Mouse (Mus musculus): Measurements from ENCODE around the gene Prtg. TPM values are rescaled to one million over a fixed set of nuclear protein-coding genes. Genes with fewer than 3 reads are reported as not detected.

The Prtg gene
- polyA plus RNA-seq, 1 experiment from 2014 or later: 5.4 TPM

DNA sequence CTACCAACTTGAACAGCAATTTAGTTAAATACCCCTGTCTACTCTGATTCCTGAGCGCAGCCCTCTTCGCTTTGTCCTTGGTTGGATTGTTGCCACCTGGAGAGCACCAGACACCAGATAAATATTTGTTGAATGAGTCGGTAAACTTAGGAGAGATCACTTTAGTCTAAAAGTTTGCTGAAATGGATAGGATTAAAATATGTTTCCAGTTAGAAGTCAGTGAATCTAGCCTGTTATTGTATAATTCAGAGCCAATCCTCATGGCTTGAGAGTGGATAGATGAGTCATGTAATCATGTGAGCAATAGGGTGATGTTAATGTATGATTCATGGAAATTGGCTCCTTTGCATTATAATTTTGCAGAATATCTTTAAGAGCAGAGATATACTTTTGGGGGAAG lies 31.6 kb downstream of the Prtg start:
- Histone ChIP-seq H3K36me3 (ENCODE audit: control insufficient read depth, insufficient read depth, low read length) (no peaks in the 10 kb centered on the region), H3K27me3 (ENCODE audit: control insufficient read depth, insufficient read depth, low read length) (no peaks in the 10 kb centered on the region), H3K27ac (ENCODE audit: low read depth, low read length) (no peak overlapping the region), H3K9me3 (ENCODE audit: control insufficient read depth, low read length) (no peaks in the 10 kb centered on the region), H3K4me3 (ENCODE audit: low read depth, low read length) (no peak overlapping the region), H3K9ac (ENCODE audit: low read depth, low read length) (no peak overlapping the region), H3K4me1 (replicated peaks; ENCODE audit: control insufficient read depth, insufficient read depth, low read length) (peaks cover 5% of the 10 kb centered on the region), H3K4me2 (replicated peaks; ENCODE audit: low read depth, low read length) (no peak overlapping the region)
- WGBS: 93% methylated on average over 3 of the region's 3 CpGs
- DNase-seq (ENCODE audit: low spot score): no peak
- ATAC-seq (ENCODE audit: low FRiP score): no peak

DNA sequence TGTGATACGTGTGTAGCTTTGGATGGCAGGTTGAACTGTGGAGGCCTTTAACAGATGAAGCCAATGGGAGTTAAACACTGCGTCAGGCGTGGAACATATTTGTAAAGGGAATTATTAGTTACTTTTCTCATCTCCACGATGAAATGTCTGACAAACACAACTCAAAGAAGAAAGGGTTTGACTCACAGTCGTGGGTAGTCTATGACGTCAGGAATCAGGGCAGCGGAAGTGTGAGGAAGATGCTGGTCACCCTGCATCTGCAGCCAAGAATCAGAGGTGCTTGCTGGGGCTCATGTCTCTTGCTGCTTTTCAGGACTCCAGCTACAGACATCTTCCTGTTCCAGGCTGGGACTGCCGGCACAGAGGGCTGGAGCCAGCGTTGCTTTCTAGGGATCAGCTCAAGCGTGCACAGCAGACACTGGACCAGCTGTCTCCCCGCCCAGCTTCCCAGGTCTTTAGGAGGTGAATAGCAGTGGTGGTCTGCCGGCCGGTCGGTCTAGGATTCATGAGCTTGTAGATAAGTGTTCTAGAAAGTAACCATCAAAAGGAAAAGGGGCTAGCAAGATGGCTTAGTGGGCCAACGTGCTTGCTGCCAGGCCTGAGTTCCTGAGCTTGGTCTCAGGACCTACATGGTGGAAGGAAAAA lies 32.8 kb downstream of the Prtg start:
- H3K4me1 ChIP-seq (replicated peaks; ENCODE audit: control insufficient read depth, insufficient read depth, low read length): no peaks in the 10 kb centered on the region
- 0 out of 2 replicates have a peak, but pooled peaks cover 5% of the 10 kb centered on the region for H3K36me3 ChIP-seq (ENCODE audit: control insufficient read depth, insufficient read depth, low read length)
- ATAC-seq (ENCODE audit: low FRiP score): no peak
- no peak for DNase-seq (ENCODE audit: low spot score)
- 0 out of 2 replicates have a peak overlapping the region, but pooled peaks have one; percentile 2 for H3K9ac ChIP-seq (ENCODE audit: low read depth, low read length)
- no peak overlapping the region for H3K4me3 ChIP-seq (ENCODE audit: low read depth, low read length)
- no peaks in the 10 kb centered on the region for H3K9me3 ChIP-seq (ENCODE audit: control insufficient read depth, low read length)
- 83% methylated on average over 15 of the region's 15 CpGs for WGBS
- no peak overlapping the region for H3K4me2 ChIP-seq (replicated peaks; ENCODE audit: low read depth, low read length)
- no peaks in the 10 kb centered on the region for H3K27me3 ChIP-seq (ENCODE audit: control insufficient read depth, insufficient read depth, low read length)
- H3K27ac ChIP-seq (ENCODE audit: low read depth, low read length): no peak overlapping the region

GRCm38 (mm10) chr9:72844496-72844895 lies 37.8 kb downstream of the Prtg start:
- DNase-seq (ENCODE audit: low spot score) (no peak), ATAC-seq (ENCODE audit: low FRiP score) (no peak)
- Histone ChIP-seq H3K4me2 (replicated peaks; ENCODE audit: low read depth, low read length) (no peak overlapping the region), H3K36me3 (ENCODE audit: control insufficient read depth, insufficient read depth, low read length) (peaks cover 5% of the 10 kb centered on the region; the same call in 1 of the 2 replicates), H3K9ac (ENCODE audit: low read depth, low read length) (no peak overlapping the region), H3K4me1 (replicated peaks; ENCODE audit: control insufficient read depth, insufficient read depth, low read length) (no peaks in the 10 kb centered on the region), H3K27ac (ENCODE audit: low read depth, low read length) (no peak overlapping the region), H3K4me3 (ENCODE audit: low read depth, low read length) (no peak overlapping the region), H3K9me3 (ENCODE audit: control insufficient read depth, low read length) (no peaks in the 10 kb centered on the region), H3K27me3 (ENCODE audit: control insufficient read depth, insufficient read depth, low read length) (no peaks in the 10 kb centered on the region)
- 96% methylated on average over 5 of the region's 5 CpGs for WGBS

GRCm38 (mm10) chr9:72846160-72846559 lies 39.5 kb downstream of the Prtg start:
- Histone ChIP-seq H3K27ac (ENCODE audit: low read depth, low read length) (no peak overlapping the region), H3K36me3 (ENCODE audit: control insufficient read depth, insufficient read depth, low read length) (peaks cover 5% of the 10 kb centered on the region; the same call in 1 of the 2 replicates), H3K4me1 (replicated peaks; ENCODE audit: control insufficient read depth, insufficient read depth, low read length) (no peaks in the 10 kb centered on the region), H3K4me2 (replicated peaks; ENCODE audit: low read depth, low read length) (no peak overlapping the region), H3K9ac (ENCODE audit: low read depth, low read length) (no peak overlapping the region), H3K9me3 (ENCODE audit: control insufficient read depth, low read length) (no peaks in the 10 kb centered on the region), H3K27me3 (ENCODE audit: control insufficient read depth, insufficient read depth, low read length) (no peaks in the 10 kb centered on the region), H3K4me3 (ENCODE audit: low read depth, low read length) (no peak overlapping the region)
- DNase-seq (ENCODE audit: low spot score) (no peak), ATAC-seq (ENCODE audit: low FRiP score) (no peak)
- 92% methylated on average over 4 of the region's 4 CpGs for whole genome bisulfite sequencing

- Histone ChIP-seq H3K27ac (ENCODE audit: low read depth, low read length) (no peak overlapping the region), H3K9me3 (ENCODE audit: control insufficient read depth, low read length) (no peaks in the 10 kb centered on the region), H3K27me3 (ENCODE audit: control insufficient read depth, insufficient read depth, low read length) (no peaks in the 10 kb centered on the region), H3K9ac (ENCODE audit: low read depth, low read length) (no peak overlapping the region), H3K4me1 (replicated peaks; ENCODE audit: control insufficient read depth, insufficient read depth, low read length) (0 out of 2 replicates have a peak, but pooled peaks cover 6% of the 10 kb centered on the region), H3K4me3 (ENCODE audit: low read depth, low read length) (no peak overlapping the region), H3K36me3 (ENCODE audit: control insufficient read depth, insufficient read depth, low read length) (no peaks in the 10 kb centered on the region; the same call in 1 of the 2 replicates), H3K4me2 (replicated peaks; ENCODE audit: low read depth, low read length) (no peak overlapping the region)
- DNase-seq (ENCODE audit: low spot score): no peak
- ATAC-seq (ENCODE audit: low FRiP score): no peak
- 96% methylated on average over 10 of the region's 10 CpGs for WGBS
These were observed 44.9 kb downstream of the Prtg start for GRCm38 (mm10) chr9:72851541-72851940.

DNA sequence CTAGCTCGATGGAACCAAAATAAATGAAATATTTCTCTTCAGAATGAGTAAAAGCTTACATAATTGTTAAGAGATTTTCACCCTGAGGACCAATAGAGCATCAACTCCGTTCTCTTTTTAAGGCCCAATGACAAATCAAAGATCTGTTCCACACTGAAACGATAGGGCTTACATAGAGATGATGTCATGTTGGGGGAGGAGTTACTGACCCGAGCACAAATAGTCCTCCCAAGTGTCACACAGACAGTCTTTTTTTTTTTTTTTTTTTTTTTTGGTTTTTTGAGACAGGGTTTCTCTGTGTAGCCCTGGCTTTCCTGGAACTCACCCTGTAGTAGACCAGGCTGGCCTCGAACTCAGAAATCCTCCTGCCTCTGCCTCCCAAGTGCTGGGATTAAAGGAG lies 45.3 kb downstream of the Prtg start:
- H3K27me3 ChIP-seq (ENCODE audit: control insufficient read depth, insufficient read depth, low read length): no peaks in the 10 kb centered on the region
- 89% methylated on average over 5 of the region's 5 CpGs for WGBS
- ATAC-seq (ENCODE audit: low FRiP score): no peak

GRCm38 (mm10) chr9:72853681-72854190 lies 47.1 kb downstream of the Prtg start:
- 50% methylated on average over 13 of the region's 13 CpGs for WGBS
- no peaks in the 10 kb centered on the region for H3K27me3 ChIP-seq (ENCODE audit: control insufficient read depth, insufficient read depth, low read length)
- ATAC-seq (ENCODE audit: low FRiP score): no peak; the same call in 1 of the 2 replicates
- H3K9me3 ChIP-seq (ENCODE audit: control insufficient read depth, low read length): no peaks in the 10 kb centered on the region
- no peak overlapping the region for H3K4me3 ChIP-seq (ENCODE audit: low read depth, low read length)
- H3K27ac ChIP-seq (ENCODE audit: low read depth, low read length): no peak overlapping the region
- peaks cover 5% of the 10 kb centered on the region for H3K36me3 ChIP-seq (ENCODE audit: control insufficient read depth, insufficient read depth, low read length)
- H3K4me2 ChIP-seq (replicated peaks; ENCODE audit: low read depth, low read length): no peak overlapping the region
- H3K9ac ChIP-seq (ENCODE audit: low read depth, low read length): no peak overlapping the region
- peak; percentile 25 for DNase-seq (ENCODE audit: low spot score)
- 0 out of 2 replicates have a peak, but pooled peaks cover 6% of the 10 kb centered on the region for H3K4me1 ChIP-seq (replicated peaks; ENCODE audit: control insufficient read depth, insufficient read depth, low read length)

More for the DNA sequence above, 45.3 kb downstream of the Prtg start:
- H3K36me3 ChIP-seq (ENCODE audit: control insufficient read depth, insufficient read depth, low read length): no peaks in the 10 kb centered on the region; the same call in 1 of the 2 replicates
- H3K9me3 ChIP-seq (ENCODE audit: control insufficient read depth, low read length): no peaks in the 10 kb centered on the region
- H3K27ac ChIP-seq (ENCODE audit: low read depth, low read length): no peak overlapping the region
- DNase-seq (ENCODE audit: low spot score): no peak
- no peak overlapping the region for H3K4me2 ChIP-seq (replicated peaks; ENCODE audit: low read depth, low read length)
- no peak overlapping the region for H3K4me3 ChIP-seq (ENCODE audit: low read depth, low read length)
- no peak overlapping the region for H3K9ac ChIP-seq (ENCODE audit: low read depth, low read length)
- H3K4me1 ChIP-seq (replicated peaks; ENCODE audit: control insufficient read depth, insufficient read depth, low read length): 0 out of 2 replicates have a peak, but pooled peaks cover 6% of the 10 kb centered on the region

- Histone ChIP-seq H3K4me2 (replicated peaks; ENCODE audit: low read depth, low read length) (no peak overlapping the region), H3K9ac (ENCODE audit: low read depth, low read length) (no peak overlapping the region), H3K9me3 (ENCODE audit: control insufficient read depth, low read length) (no peaks in the 10 kb centered on the region), H3K27ac (ENCODE audit: low read depth, low read length) (no peak overlapping the region), H3K27me3 (ENCODE audit: control insufficient read depth, insufficient read depth, low read length) (no peaks in the 10 kb centered on the region), H3K36me3 (ENCODE audit: control insufficient read depth, insufficient read depth, low read length) (peaks cover 5% of the 10 kb centered on the region; the same call in 1 of the 2 replicates), H3K4me1 (replicated peaks; ENCODE audit: control insufficient read depth, insufficient read depth, low read length) (0 out of 2 replicates have a peak, but pooled peaks cover 6% of the 10 kb centered on the region), H3K4me3 (ENCODE audit: low read depth, low read length) (no peak overlapping the region)
- 93% methylated on average over 24 of the region's 24 CpGs for WGBS
- ATAC-seq (ENCODE audit: low FRiP score): no peak
- DNase-seq (ENCODE audit: low spot score): no peak
These were observed 50.0 kb downstream of the Prtg start for GRCm38 (mm10) chr9:72856721-72857120.

DNA sequence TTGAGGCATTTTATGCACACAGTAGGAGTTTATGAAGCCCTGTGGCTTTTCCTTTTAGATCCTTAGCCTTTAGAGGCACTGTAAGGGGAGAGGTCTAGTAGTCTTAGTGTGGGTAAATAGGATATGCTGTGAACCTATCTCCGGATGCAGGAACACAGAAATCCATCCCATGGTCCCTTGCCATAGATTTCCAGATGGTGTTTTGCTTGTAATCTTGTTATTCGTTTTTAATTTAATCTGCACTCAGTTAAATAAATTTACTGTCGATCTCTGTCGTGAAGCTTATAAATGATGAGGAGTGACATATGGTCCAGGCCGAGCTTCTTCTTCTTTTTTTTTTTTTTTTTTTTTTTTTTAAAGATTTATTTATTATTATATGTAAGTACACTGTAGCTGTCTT lies 54.1 kb downstream of the Prtg start:
- Histone ChIP-seq H3K36me3 (ENCODE audit: control insufficient read depth, insufficient read depth, low read length) (peaks cover 5% of the 10 kb centered on the region; the same call in 1 of the 2 replicates), H3K4me1 (replicated peaks; ENCODE audit: control insufficient read depth, insufficient read depth, low read length) (no peaks in the 10 kb centered on the region), H3K27ac (ENCODE audit: low read depth, low read length) (no peak overlapping the region), H3K4me2 (replicated peaks; ENCODE audit: low read depth, low read length) (no peak overlapping the region), H3K9me3 (ENCODE audit: control insufficient read depth, low read length) (no peaks in the 10 kb centered on the region), H3K4me3 (ENCODE audit: low read depth, low read length) (no peak overlapping the region), H3K9ac (ENCODE audit: low read depth, low read length) (no peak overlapping the region), H3K27me3 (ENCODE audit: control insufficient read depth, insufficient read depth, low read length) (no peaks in the 10 kb centered on the region)
- 81% methylated on average over 5 of the region's 5 CpGs for WGBS
- DNase-seq (ENCODE audit: low spot score) (no peak), ATAC-seq (ENCODE audit: low FRiP score) (no peak)

Data from hindbrain, embryonic 11.5 days (tissue).